Mouse (Mus musculus) liver, postnatal 0 days (tissue): ENCODE measurements around the gene Psma4.

Source experiments
- CTCF ChIP-seq: sonication (generic); IDR thresholded peaks from 2 replicates; pipeline ENCODE4 v1.5.1; 2016; ENCODE audit warnings: antibody characterized with exemption, low read depth
- EP300 ChIP-seq: IDR thresholded peaks from 2 replicates; pipeline ENCODE4 v1.6.1; 2016; ENCODE audit warnings: antibody characterized with exemption, low read depth, mild to moderate bottlenecking

DNA sequence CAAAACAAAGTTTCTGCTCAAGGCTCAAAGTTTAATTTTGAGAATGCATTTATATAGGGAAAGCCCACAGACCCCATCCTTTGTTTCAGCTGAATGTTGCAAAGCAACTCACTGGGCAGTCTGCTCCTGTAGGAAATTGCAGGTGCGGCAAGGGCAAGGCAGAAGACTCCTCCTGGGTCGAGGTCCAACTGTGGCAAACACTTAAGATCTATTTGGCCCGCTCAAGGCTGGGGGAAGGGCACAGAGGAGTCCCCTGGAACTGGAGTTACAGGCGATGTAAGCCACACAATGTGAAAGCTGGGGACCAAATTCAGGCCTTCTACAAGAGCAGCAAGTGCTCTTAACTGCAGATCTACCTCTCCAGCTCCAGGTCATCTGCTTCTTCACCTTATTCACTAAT, 30.6 kb upstream of the Psma4 start:
- no peak for TF ChIP-seq EP300
- no peak for TF ChIP-seq CTCF
